Mouse (Mus musculus): ENCODE measurements at regions not wholly inside any gene's neighbourhood (a gene's known extent, or its start where the extent isn't known, plus 50 kb on each side); places are given as distances from the start of the nearest gene placed in this dataset.

- TF ChIP-seq CTCF (conservative IDR thresholded peaks at IDR 0.05; ENCODE audit: low read length) (no peak), POU5F1 (IDR thresholded peaks at IDR 0.05; ENCODE audit: borderline replicate concordance, low read length) (no peak)
Observed at GRCm38 (mm10) chr2:147267901-147268300, 73.9 kb upstream of the Nkx2-2 start.
